Mouse (Mus musculus) embryonic fibroblast, embryonic 13.5 days (primary cell): ENCODE data around the gene Abcb8.

ENCODE experiments used
- CTCF ChIP-seq: IDR thresholded peaks from 2 replicates; pipeline ENCODE4 v1.5.1; 2011; ENCODE audit warnings: mild to moderate bottlenecking, control low read depth, low read length, moderate library complexity, borderline replicate concordance; ENCODE audit not compliant: insufficient read depth
- POLR2A ChIP-seq: IDR thresholded peaks from 2 replicates; pipeline ENCODE4 v1.6.1; 2011; ENCODE audit warnings: low read depth, mild to moderate bottlenecking, control low read depth, low read length, moderate library complexity

DNA sequence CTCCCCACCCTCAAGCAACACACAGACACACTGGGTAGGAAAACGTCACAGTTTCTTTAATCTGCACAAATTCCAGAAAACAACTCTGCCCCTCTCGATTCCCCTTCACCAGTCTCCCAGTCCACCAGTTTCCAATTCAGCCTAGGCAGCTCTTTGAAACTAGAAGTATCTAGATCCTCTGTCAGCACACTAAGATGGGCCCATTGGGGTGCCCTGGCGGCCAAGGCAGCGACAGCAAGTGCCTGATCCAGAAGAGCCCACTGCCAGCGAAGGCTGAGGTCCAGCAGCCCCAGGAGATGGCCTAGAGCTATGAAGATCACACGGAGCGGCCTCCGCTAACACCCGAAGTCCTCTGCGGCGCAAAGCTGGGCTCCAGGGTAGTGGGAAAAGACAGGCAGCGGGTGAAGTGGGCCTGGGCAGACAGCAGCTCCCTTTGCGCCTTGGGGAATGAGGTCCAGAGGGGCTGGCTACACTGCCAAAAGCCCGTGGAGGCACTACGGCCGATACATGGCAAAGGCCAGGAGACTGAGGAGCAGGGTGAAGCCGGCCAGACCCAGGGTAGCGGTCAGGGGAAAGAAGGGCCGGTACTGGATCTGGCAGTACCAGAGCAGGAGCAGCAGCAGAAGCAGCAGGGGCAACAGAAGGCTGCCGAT lies 52.1 kb downstream of the Abcb8 start:
- no peak for TF ChIP-seq CTCF
- TF ChIP-seq POLR2A, result no peak
